Mouse (Mus musculus): ENCODE results near the gene Gabre. TPM values are rescaled to one million over a fixed set of nuclear protein-coding genes. Genes with fewer than 3 reads are reported as not detected.

Gabre gene
- under 1 TPM; 0.10 to 0.50 (median 0.15) TPM for total RNA-seq (2022)

- DNase-seq (ENCODE audit: low spot score in 2 of 2): no peak
These were observed at the start of gene Gabre for GRCm38 (mm10) chrX:72274659-72275371. Gene Gabre (minus strand): TSS chrX:72274803.

GRCm38 (mm10) chrX:72297812-72298211 is 23.2 kb upstream of the Gabre start:
- DNase-seq (ENCODE audit: low spot score in 2 of 2): no peak

DNA sequence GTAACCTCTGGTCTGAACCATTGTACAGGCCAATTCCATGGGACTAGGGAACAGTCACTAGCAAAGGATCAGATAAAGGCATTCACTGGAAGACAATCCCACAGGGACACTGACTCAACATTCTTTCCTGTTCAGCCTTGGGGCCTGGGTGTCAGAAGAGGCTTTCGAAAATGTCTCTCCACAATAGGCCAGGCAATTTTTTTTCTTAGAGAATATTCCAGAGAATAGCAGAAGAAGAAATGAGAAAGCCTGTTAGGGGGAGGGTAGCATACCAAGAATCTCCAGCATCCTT is 715 bp upstream of the Gabre start:
- no peak for DNase-seq (ENCODE audit: low spot score in 2 of 2)

DNA sequence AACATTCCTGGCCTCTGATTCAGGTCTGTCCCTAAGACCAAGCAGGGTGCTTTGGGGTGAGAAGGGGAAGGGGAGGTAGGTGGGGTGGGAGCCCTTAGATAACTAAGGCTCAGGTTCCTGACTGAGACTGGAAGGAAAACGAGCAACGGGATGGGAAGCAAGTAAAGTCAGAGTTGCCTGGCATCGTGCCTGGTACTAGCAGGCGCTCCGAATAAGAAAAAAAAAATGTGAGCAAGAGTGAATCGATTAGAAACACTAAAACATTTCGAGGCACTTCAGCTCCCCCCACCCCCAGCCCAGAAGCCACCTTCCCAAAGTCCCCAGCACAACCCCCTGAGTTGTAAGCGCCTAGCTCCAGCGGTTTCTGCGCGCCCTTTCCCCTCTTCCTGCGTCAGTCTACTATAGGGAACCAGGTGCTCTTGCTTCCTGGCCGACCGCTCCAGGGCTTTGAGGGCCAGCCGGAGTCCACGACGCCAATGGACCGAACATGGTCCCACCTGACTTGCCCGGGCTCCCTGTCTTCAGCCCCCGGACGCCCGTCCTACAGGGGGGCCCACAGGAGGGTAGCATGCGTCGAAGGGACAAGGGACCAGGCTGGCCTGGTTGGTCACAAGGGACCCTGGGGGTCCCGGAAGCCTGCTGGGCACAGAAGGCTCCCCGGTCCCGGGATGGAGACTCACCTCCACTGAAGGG is 491 bp downstream of the Gabre start:
- no peak for DNase-seq (ENCODE audit: low spot score in 2 of 2)

DNA sequence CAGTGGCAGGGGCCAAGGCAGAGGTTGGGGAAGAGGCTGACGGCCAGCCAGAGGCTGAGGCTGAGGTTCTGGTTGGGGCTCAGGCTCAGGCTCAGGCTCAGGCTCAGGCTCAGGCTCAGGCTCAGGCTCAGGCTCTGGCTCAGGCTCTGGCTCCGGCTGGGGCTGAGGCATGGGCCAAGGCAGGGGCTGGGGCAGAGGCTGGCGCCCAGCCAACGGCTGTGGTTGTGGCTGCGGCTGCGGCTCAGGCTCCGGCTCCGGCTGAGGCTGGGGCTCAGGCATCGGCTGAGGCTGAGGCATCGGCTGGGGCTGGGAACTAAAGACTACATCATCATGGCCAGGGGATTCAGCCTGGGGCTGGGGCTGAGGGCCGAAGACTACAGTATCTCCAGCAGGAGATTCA is 4.0 kb downstream of the Gabre start:
- DNase-seq (ENCODE audit: low spot score in 2 of 2): no peak

DNA sequence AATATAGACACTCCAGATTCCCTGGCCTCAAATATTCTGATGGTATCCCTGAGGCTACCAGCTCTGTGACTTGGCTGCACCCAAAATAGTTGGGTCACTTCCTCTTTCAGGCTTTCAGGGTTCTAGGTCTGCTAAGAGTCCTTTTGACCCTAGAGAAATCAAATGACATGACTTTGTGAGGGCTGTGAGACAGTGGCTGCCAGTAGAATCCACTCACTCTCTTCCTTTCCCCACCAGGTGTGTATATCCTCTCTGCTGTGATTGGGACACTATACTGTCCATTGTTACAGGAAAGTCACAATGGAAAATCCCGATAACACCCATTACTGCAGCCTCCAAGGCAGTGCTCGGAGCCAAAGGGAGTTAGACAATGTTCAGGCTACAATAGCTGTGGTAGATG is 52.9 kb downstream of the Gabre start, which contains the start of gene Magea4:
Gene Magea4, plus strand, starts transcription at position 301 of the 400 bp plus-strand sequence.
- DNase-seq (ENCODE audit: low spot score in 2 of 2): no peak

Small RNA genes within 50 kb of the gene (microRNA-seq; reads per million reads assigned to microRNA genes)
- gene Mir224: 7.3 to 8.0 reads per million in 2 experiments
- gene Mir452: 0 to 0.32 reads per million in 2 experiments

Other genes with a start within 250 kb of the Gabre start
- gene Magea4, start 52.8 kb downstream of the Gabre start, total RNA-seq (2022): not detected
- gene Magea10, start 112.1 kb upstream of the Gabre start, total RNA-seq (2022): not detected